Mouse (Mus musculus) liver, embryonic 14.5 days (tissue): ENCODE results near the gene Cnih3.

Experiments
- CTCF ChIP-seq: IDR thresholded peaks from 2 replicates; pipeline ENCODE4 v1.5.1; 2016; ENCODE audit warnings: antibody characterized with exemption, low read depth, control low read depth
- EP300 ChIP-seq: IDR thresholded peaks from 2 replicates; pipeline ENCODE4 v1.6.1; 2016; ENCODE audit warnings: antibody characterized with exemption, low read depth

GRCm38 (mm10) chr1:181462906-181463179, 110.4 kb downstream of the Cnih3 start:
- no peak for TF ChIP-seq CTCF
- no peak for TF ChIP-seq EP300
